ENCODE assay signal across 9 mouse cellular contexts in the genomic region with DNA sequence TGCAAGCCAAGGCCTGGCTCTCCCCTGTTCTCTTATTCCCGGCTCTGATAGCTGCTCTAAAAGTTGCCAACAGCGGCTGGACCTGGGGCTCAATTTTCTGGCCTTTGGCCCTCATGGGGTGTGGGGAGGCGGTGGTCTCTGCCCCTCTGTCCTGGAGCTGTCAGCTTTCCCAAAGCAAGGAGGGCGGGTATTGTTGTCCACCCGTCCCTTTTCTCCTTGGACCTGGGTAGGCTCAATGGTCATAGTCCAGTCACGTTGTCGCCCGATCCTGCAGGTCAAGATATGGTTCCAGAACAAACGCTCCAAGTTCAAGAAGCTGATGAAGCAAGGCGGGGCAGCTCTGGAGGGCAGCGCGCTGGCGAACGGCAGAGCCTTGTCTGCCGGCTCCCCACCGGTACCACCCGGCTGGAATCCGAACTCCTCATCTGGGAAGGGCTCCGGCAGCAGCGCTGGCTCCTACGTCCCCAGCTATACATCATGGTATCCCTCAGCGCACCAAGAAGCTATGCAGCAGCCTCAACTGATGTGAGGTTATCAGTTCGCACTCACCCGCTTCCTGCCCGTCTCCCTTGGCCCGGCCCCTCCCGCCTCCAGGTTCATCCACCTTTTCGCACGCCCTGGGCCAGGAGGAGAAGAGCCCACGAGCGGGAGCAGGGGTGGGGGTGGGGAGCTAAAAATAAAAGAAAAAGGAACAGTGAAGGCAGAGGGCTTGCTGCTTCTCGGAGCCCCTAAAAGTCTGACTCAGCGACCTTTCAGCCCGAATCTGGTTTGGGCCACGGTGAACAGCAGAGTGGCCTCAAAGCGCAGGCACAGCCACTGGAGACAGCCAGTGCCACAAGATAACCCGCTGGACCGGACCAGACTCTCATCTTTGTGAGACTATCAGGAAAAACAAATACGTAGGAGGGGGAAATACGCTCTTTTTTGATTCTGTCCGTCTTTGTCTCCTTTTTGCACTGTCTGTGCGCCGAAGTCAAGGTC. TPM values are rescaled to one million over a fixed set of nuclear protein-coding genes. Genes with fewer than 3 reads are reported as not detected.
DNase-seq lines count a peak whose midpoint lies in the region; ATAC-seq lines count a peak whose summit lies in the region.
"Had no signal": no experiment of that assay in that cellular context is flagged by ENCODE, and none has a peak within 500 bp of the region (broad histone marks: within the 10 kb centered on the region; RNA-seq: fewer than 3 reads in every experiment).

No protein-coding gene starts in this region.

- H3K27ac ChIP-seq in limb, embryonic 12.5 days: no peak overlapping the region

- peaks cover 94% of the 10 kb centered on the region for H3K27me3 ChIP-seq in limb, embryonic 12.5 days

- no peaks in the 10 kb centered on the region for H3K36me3 ChIP-seq in limb, embryonic 12.5 days

- whole genome bisulfite sequencing in limb, embryonic 12.5 days: under 1% methylated on average over 43 of the region's 43 CpGs

- H3K9me3 ChIP-seq in limb, embryonic 12.5 days: no peaks in the 10 kb centered on the region

- peak; percentile 31 for DNase-seq in CD4-positive, CD25-positive, alpha-beta regulatory T cell, adult 2 months (ENCODE audit: low read depth, low spot score)
- peak; percentile 41 for DNase-seq in testis, postnatal 10 days (ENCODE audit: low spot score)
- no peak for DNase-seq in testis, postnatal 14 days (ENCODE audit: low spot score)
- DNase-seq in ovary, postnatal 14 days (ENCODE audit: low spot score): no peak
- no peak for DNase-seq in layer of hippocampus, postnatal 25 days (ENCODE audit: extremely low spot score in 1 of 2, low spot score in 1 of 2)
- DNase-seq: kidney, adult 11 months had no signal

- H3K4me1 ChIP-seq in limb, embryonic 12.5 days (replicated peaks): peaks cover 30% of the 10 kb centered on the region

- no peak overlapping the region for H3K9ac ChIP-seq in limb, embryonic 12.5 days (replicated peaks)

- ATAC-seq in CD4-positive, CD25-positive, alpha-beta regulatory T cell, adult 4 months: no peak
- no peak for ATAC-seq in limb, embryonic 12.5 days (ENCODE audit: insufficient number of reproducible peaks, insufficient read depth, low FRiP score, low TSS enrichment, low read depth)
- no peak for ATAC-seq in erythroid progenitor cell, adult 5-6 weeks (replicated peaks; ENCODE audit: low FRiP score, poor library complexity, severe bottlenecking)

- H3K4me3 ChIP-seq in limb, embryonic 12.5 days (replicated peaks): no peak overlapping the region

- H3K4me2 ChIP-seq in limb, embryonic 12.5 days: peak overlapping the region; percentile 17; the same call in 1 of the 2 replicates

RNA-seq across cellular contexts. Expression of a gene that starts 4.4 kb away (rescaled TPM):
- polyA plus RNA-seq in CD4-positive, CD25-positive, alpha-beta regulatory T cell, adult 4 months (2017; shearing (Covaris generic)): not detected
- 5.6 and 6.3 TPM in 2 replicates for polyA plus RNA-seq in limb, embryonic 12.5 days (2016; fragmentation: Nextera tagmentation; extraction: Ambion mirVana)
- 2.2 TPM in 1 of 2 replicates, not detected in the other for total RNA-seq in erythroid progenitor cell, adult 5-6 weeks (2015; ENCODE audit: low replicate concordance)
- total RNA-seq in erythroid progenitor cell, adult 5-6 weeks (2017; ENCODE audit: low replicate concordance): not detected in 2 replicates
- 10 to 100 TPM; 13.6 to 19.3 TPM for total RNA-seq in layer of hippocampus, postnatal 25 days (2021)

RNA-seq across cellular contexts. Expression of a gene that starts 14.3 kb away (rescaled TPM):
- not detected for polyA plus RNA-seq in CD4-positive, CD25-positive, alpha-beta regulatory T cell, adult 4 months (2017; shearing (Covaris generic))
- 6.0 and 7.0 TPM in 2 replicates for polyA plus RNA-seq in limb, embryonic 12.5 days (2016; fragmentation: Nextera tagmentation; extraction: Ambion mirVana)
- not detected in 2 replicates for total RNA-seq in erythroid progenitor cell, adult 5-6 weeks (2015; ENCODE audit: low replicate concordance)
- total RNA-seq in erythroid progenitor cell, adult 5-6 weeks (2017; ENCODE audit: low replicate concordance): not detected in 2 replicates
- total RNA-seq in layer of hippocampus, postnatal 25 days (2021): 1 to 10 TPM; 5.7 to 6.0 TPM

Comparison
In these comparisons a context has a peak if more than half of its experiments do, and no peak if none do; other contexts are left out.
1. DNase-seq: peak in CD4-positive, CD25-positive, alpha-beta regulatory T cell, adult 2 months (single experiment) and testis, postnatal 10 days (single experiment); none in testis, postnatal 14 days (single experiment), ovary, postnatal 14 days (single experiment) and layer of hippocampus, postnatal 25 days (0 of 2).
2. RNA of a gene that starts 4.4 kb away (total RNA-seq): 13.6 to 19.3 TPM in layer of hippocampus, postnatal 25 days; 2.2 TPM in erythroid progenitor cell, adult 5-6 weeks; every median in the first group is over 4 times any median in the second.
3. RNA of a gene that starts 14.3 kb away (total RNA-seq): 5.7 to 6.0 TPM in layer of hippocampus, postnatal 25 days; not detected in erythroid progenitor cell, adult 5-6 weeks; every median in the first group is over 4 times any median in the second.